Mouse (Mus musculus) c-Kit-negative CD71-positive TER-119-positive erythroid progenitor cells, embryonic 14.5 days (primary cell): ENCODE measurements around the gene Gm14819.
"Not testable (repeated sequence)": the region's sequence is repeated elsewhere in the genome, so short reads cannot be mapped to it uniquely, and the experiment has no call there.

Experiments used
- DNase-seq: peaks from one replicate; pipeline ENCODE4 v3.0.0-alpha.2; 2013; ENCODE audit warnings: low read depth, low spot score

Gene Gm14819

DNA sequence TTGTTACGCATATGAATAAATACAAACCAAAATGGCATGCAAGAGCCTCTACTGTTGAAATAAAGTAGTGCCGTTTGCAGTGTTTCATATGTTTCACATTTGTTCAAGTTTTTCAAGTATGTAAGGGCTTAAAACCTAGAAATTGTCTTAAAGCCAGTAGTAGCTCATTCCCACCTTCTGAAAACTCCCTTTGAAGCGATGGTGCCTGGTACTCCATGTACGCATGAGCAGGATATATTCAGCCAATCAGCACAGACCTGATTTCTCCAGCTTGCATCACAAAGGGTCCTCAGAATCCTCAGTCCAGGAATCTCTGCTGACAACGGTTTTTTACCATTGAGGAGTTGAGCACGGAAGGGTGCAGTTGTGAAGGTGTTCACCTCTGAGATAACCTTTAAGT is at the start of gene Gm14819:
Gene Gm14819, plus strand, starts transcription at position 301 of the 400 bp plus-strand sequence.
- not testable (repeated sequence) for DNase-seq
